Mouse (Mus musculus) liver, adult 2 months (tissue): ENCODE results near the gene Fbrsl1.

Experiments
- CTCF ChIP-seq: fragments of 200-500 bp; IDR thresholded peaks from 2 replicates; pipeline ENCODE4 v1.5.1; 2011; ENCODE audit warnings: low read depth, low read length, control low read depth
- POLR2A ChIP-seq: fragments of 200-500 bp; IDR thresholded peaks from 2 replicates; pipeline ENCODE4 v1.6.1; 2011; ENCODE audit warnings: low read length, control low read depth; ENCODE audit not compliant: insufficient read depth; ENCODE audit errors: extremely low read depth

GRCm38 (mm10) chr5:110466531-110467424, 18.5 kb upstream of the Fbrsl1 start:
- TF ChIP-seq CTCF, result no peak
- TF ChIP-seq POLR2A, result no peak
